Mouse (Mus musculus) embryonic facial prominence, embryonic 10.5 days (tissue): ENCODE measurements around the gene Kirrel. TPM values are rescaled to one million over a fixed set of nuclear protein-coding genes. Genes with fewer than 3 reads are reported as not detected.

Source experiments
- DNase-seq: peaks from one replicate; pipeline ENCODE4 v3.0.0-alpha.2; 2017; ENCODE audit warnings: low spot score
- H3K27ac ChIP-seq: fragments of 300-500 bp; sonication (generic); replicated peaks from 2 replicates; pipeline ENCODE4 v1.5.1; 2016; ENCODE audit warnings: mild to moderate bottlenecking
- H3K27me3 ChIP-seq: fragments of 300-500 bp; sonication (generic); replicated peaks from 2 replicates; pipeline ENCODE4 v1.6.1; 2016; ENCODE audit warnings: low read depth, mild to moderate bottlenecking; ENCODE audit not compliant: poor library complexity, severe bottlenecking
- H3K36me3 ChIP-seq: fragments of 300-500 bp; sonication (generic); replicated peaks from 2 replicates; pipeline ENCODE4 v1.6.1; 2016; ENCODE audit warnings: mild to moderate bottlenecking, moderate library complexity
- H3K4me1 ChIP-seq: fragments of 300-500 bp; sonication (generic); 2 replicates; pipeline ENCODE4 v1.6.1; 2016
- H3K4me3 ChIP-seq: fragments of 300-500 bp; sonication (generic); 2 replicates; pipeline ENCODE4 v1.5.1; 2016; ENCODE audit warnings: mild to moderate bottlenecking, moderate library complexity
- H3K9me3 ChIP-seq: fragments of 300-500 bp; sonication (generic); 2 replicates; pipeline ENCODE4 v1.6.1; 2016; ENCODE audit warnings: mild to moderate bottlenecking
- WGBS: fragments of 180-500 bp; shearing (Covaris S2); methylation state at CpG from one replicate; pipeline ENCODE4 v1.1.7; 2016; 5-methylcytosine and 5-hydroxymethylcytosine counted together
- polyA plus RNA-seq: library from polyadenylated mRNA; unstranded; fragments of >200 nt; fragmentation: Nextera tagmentation; extraction: Ambion mirVana; gene quantifications from 2 replicates; pipeline ENCODE4 v1.2.1, GENCODE M21; 2016

The Kirrel gene
- polyA plus RNA-seq, result 17.4 and 18.4 TPM in 2 replicates

- DNase-seq, result peak; percentile 94
- Histone ChIP-seq H3K9me3 (no peaks in the 10 kb centered on the region), H3K4me3 (peak within 1 kb of the TSS; percentile 85), H3K36me3 (peaks cover 9% of the 10 kb centered on the region; the same call in 1 of the 2 replicates), H3K4me1 (peaks cover 52% of the 10 kb centered on the region), H3K27ac (peak within 1 kb of the TSS; percentile 97), H3K27me3 (no peaks in the 10 kb centered on the region)
- under 1% methylated on average over 45 of the region's 45 CpGs for WGBS
These were observed at the start of gene Kirrel for GRCm38 (mm10) chr3:87174096-87174768. Kirrel (minus strand) TSS chr3:87174747.

- Histone ChIP-seq H3K27me3 (no peaks in the 10 kb centered on the region), H3K36me3 (no peaks in the 10 kb centered on the region)
- WGBS, result 83% methylated on average over 4 of the region's 4 CpGs
These were observed 49.1 kb upstream of the Kirrel start for GRCm38 (mm10) chr3:87223636-87224035.

GRCm38 (mm10) chr3:87222346-87222745, 47.8 kb upstream of the Kirrel start:
- Histone ChIP-seq H3K27me3 (no peaks in the 10 kb centered on the region), H3K4me3 (no peak overlapping the region), H3K4me1 (no peaks in the 10 kb centered on the region), H3K36me3 (no peaks in the 10 kb centered on the region), H3K9me3 (no peaks in the 10 kb centered on the region), H3K27ac (no peak overlapping the region)
- 88% methylated on average over 5 of the region's 5 CpGs for WGBS
- no peak for DNase-seq

More at GRCm38 (mm10) chr3:87223636-87224035, 49.1 kb upstream of the Kirrel start:
- Histone ChIP-seq H3K27ac (no peak overlapping the region), H3K9me3 (no peaks in the 10 kb centered on the region), H3K4me1 (no peaks in the 10 kb centered on the region), H3K4me3 (no peak overlapping the region)
- no peak for DNase-seq

GRCm38 (mm10) chr3:87215176-87215575, 40.6 kb upstream of the Kirrel start:
- Histone ChIP-seq H3K9me3 (no peaks in the 10 kb centered on the region), H3K4me3 (no peak overlapping the region), H3K36me3 (no peaks in the 10 kb centered on the region), H3K27ac (no peak overlapping the region), H3K27me3 (no peaks in the 10 kb centered on the region), H3K4me1 (no peaks in the 10 kb centered on the region)
- no peak for DNase-seq
- WGBS, result 81% methylated on average over 11 of the region's 11 CpGs

- H3K27me3 ChIP-seq, result no peaks in the 10 kb centered on the region
- no peak overlapping the region for H3K27ac ChIP-seq
- H3K4me1 ChIP-seq, result no peaks in the 10 kb centered on the region
- 92% methylated on average over 19 of the region's 19 CpGs for whole genome bisulfite sequencing
- no peaks in the 10 kb centered on the region for H3K36me3 ChIP-seq
- no peaks in the 10 kb centered on the region for H3K9me3 ChIP-seq
- no peak for DNase-seq
- H3K4me3 ChIP-seq, result no peak overlapping the region
These were observed 39.8 kb upstream of the Kirrel start for GRCm38 (mm10) chr3:87214221-87214864.

- Histone ChIP-seq H3K4me1 (no peaks in the 10 kb centered on the region), H3K4me3 (no peak overlapping the region), H3K36me3 (no peaks in the 10 kb centered on the region), H3K27me3 (no peaks in the 10 kb centered on the region), H3K9me3 (no peaks in the 10 kb centered on the region), H3K27ac (no peak overlapping the region)
- DNase-seq, result no peak
- 89% methylated on average over 5 of the region's 5 CpGs for WGBS
These were observed 32.0 kb upstream of the Kirrel start for GRCm38 (mm10) chr3:87206336-87207075.

GRCm38 (mm10) chr3:87196637-87197036, 22.1 kb upstream of the Kirrel start:
- H3K36me3 ChIP-seq, result no peaks in the 10 kb centered on the region
- H3K4me1 ChIP-seq, result 0 out of 2 replicates have a peak, but pooled peaks cover 3% of the 10 kb centered on the region
- WGBS, result 41% methylated on average over 6 of the region's 6 CpGs
- no peak overlapping the region for H3K4me3 ChIP-seq
- no peak for DNase-seq
- no peaks in the 10 kb centered on the region for H3K9me3 ChIP-seq
- H3K27me3 ChIP-seq, result no peaks in the 10 kb centered on the region
- H3K27ac ChIP-seq, result no peak overlapping the region

GRCm38 (mm10) chr3:87195041-87195440, 20.5 kb upstream of the Kirrel start:
- no peak for DNase-seq
- H3K27me3 ChIP-seq, result no peaks in the 10 kb centered on the region
- no peaks in the 10 kb centered on the region for H3K9me3 ChIP-seq
- 0 out of 2 replicates have a peak, but pooled peaks cover 3% of the 10 kb centered on the region for H3K4me1 ChIP-seq
- H3K36me3 ChIP-seq, result no peaks in the 10 kb centered on the region
- H3K27ac ChIP-seq, result no peak overlapping the region
- 88% methylated on average over 4 of the region's 4 CpGs for WGBS
- H3K4me3 ChIP-seq, result no peak overlapping the region

- Histone ChIP-seq H3K27ac (no peak overlapping the region), H3K36me3 (no peaks in the 10 kb centered on the region), H3K27me3 (no peaks in the 10 kb centered on the region), H3K4me1 (0 out of 2 replicates have a peak, but pooled peaks cover 3% of the 10 kb centered on the region), H3K9me3 (no peaks in the 10 kb centered on the region), H3K4me3 (no peak overlapping the region)
- WGBS, result 81% methylated on average over 2 of the region's 2 CpGs
- DNase-seq, result no peak
These were observed 20.0 kb upstream of the Kirrel start for GRCm38 (mm10) chr3:87194591-87194990.

- no peak overlapping the region for H3K27ac ChIP-seq
- no peaks in the 10 kb centered on the region for H3K36me3 ChIP-seq
- 53% methylated on average over 1 of the region's 1 CpGs for WGBS
- no peak for DNase-seq
- no peak overlapping the region for H3K4me3 ChIP-seq
- no peaks in the 10 kb centered on the region for H3K9me3 ChIP-seq
- H3K4me1 ChIP-seq, result 0 out of 2 replicates have a peak, but pooled peaks cover 3% of the 10 kb centered on the region
- no peaks in the 10 kb centered on the region for H3K27me3 ChIP-seq
These were observed 19.2 kb upstream of the Kirrel start for GRCm38 (mm10) chr3:87193756-87194155.

GRCm38 (mm10) chr3:87193352-87193751, 18.8 kb upstream of the Kirrel start:
- H3K9me3 ChIP-seq, result no peaks in the 10 kb centered on the region
- H3K4me3 ChIP-seq, result no peak overlapping the region
- 66% methylated on average over 6 of the region's 6 CpGs for WGBS
- H3K27ac ChIP-seq, result no peak overlapping the region
- no peaks in the 10 kb centered on the region for H3K36me3 ChIP-seq
- 0 out of 2 replicates have a peak, but pooled peaks cover 3% of the 10 kb centered on the region for H3K4me1 ChIP-seq
- DNase-seq, result no peak
- H3K27me3 ChIP-seq, result no peaks in the 10 kb centered on the region

GRCm38 (mm10) chr3:87176687-87177086, 2.1 kb upstream of the Kirrel start:
- H3K9me3 ChIP-seq, result no peaks in the 10 kb centered on the region
- H3K36me3 ChIP-seq, result no peaks in the 10 kb centered on the region
- no peak overlapping the region for H3K27ac ChIP-seq
- H3K4me1 ChIP-seq, result peaks cover 29% of the 10 kb centered on the region
- H3K27me3 ChIP-seq, result no peaks in the 10 kb centered on the region
- H3K4me3 ChIP-seq, result no peak overlapping the region
- DNase-seq, result no peak
- 80% methylated on average over 4 of the region's 4 CpGs for WGBS
